Mouse (Mus musculus) lung, postnatal 14 days (tissue): ENCODE results near the gene Wrap73.

Experiments
- DNase-seq: peaks from one replicate; pipeline ENCODE4 v3.0.0; 2021

The Wrap73 gene

DNA sequence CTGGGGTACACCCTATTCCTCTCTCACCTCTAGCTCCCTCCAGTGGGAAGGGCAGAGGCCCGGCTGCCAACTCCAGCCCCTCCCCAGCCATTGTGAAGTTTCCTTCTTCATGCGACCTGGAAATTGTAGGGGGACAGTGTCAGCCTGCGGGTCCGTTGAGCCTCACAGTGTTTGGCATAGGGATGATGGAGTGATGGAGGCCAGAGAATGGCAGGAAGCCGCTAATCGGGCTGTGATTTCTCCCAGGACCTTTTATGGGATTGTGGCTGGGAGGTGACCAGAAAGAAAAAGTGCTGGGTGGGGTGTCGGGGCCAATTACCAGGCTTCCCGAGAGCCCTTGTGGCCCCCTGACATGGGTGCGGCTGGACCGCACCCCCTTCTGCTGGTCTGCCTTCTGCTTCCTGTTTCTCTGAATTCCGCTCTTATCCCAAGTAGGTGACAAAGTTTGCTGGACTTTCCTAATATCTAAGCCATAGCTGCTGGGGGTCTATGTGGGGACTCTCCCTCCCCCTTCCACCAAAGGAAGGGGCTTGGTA, 43.9 kb downstream of the Wrap73 start:
- peak; percentile 39 for DNase-seq

DNA sequence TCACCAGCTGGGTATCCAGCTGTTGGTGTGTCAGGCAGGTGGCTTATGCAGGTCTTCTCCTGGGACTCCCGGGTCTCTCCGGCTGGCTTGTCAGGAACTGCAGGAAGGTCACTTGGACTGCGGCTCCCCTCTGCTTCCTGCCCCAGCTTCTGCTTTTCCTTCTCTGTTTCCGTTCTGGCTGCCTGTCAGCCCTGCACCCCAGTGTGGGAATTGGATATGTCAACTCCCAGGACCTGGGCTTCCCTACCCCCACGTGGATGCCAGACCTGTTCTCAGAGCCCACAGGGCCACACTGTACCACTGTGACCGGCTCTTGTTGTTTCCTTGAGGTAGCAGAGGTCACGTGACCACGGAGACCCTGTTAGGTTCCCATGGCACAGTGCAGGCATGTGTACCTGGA, 46.8 kb downstream of the Wrap73 start:
- peak; percentile 35 for DNase-seq

DNA sequence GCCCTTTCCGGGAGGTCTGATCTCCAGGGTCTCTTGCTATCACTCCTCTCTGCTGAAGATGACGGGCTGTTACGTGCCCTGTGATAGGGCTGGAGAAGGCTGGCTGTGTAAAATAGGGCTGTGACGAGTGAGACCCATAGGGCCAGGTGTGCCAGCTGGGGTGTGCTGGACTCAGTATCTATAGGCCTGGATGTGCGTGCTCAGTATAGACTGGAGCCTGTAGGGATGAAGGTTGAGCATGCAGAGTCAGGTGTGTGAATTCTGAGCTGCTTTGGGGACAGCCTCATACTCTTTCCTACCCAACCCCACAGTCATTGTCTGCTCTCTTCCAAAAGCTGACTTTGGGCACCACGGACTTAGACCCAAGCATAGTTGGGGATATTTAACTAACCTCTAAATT, 55.8 kb downstream of the Wrap73 start:
- no peak for DNase-seq

DNA sequence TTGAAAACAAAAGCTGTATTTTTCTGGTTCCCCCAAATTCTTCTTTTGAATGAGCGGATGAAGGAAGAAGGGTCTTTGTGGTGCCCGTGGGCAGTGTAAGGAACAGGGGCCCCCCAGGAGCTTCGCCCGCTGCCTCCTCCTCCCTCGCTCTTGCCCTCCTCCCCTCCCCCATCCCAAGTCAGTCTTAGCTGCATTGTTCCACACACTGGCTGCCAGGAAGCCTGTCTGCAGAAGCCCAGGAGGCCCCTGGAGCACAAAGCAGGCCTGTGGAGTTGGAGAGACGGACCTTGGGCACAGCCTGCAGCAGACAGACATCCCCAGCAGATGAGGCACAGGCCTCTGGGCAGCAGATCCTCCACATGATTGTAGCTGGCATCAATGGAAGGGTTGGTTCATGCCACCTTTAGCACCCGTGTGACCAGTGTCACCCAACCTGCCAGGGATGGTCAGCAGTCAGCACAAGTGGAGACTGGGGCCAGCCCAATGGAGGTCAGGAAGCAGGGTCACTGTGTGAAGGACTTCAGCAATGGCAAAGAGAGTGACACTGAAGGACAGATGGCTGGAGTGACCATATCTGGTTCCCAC, 56.3 kb downstream of the Wrap73 start:
- no peak for DNase-seq

DNA sequence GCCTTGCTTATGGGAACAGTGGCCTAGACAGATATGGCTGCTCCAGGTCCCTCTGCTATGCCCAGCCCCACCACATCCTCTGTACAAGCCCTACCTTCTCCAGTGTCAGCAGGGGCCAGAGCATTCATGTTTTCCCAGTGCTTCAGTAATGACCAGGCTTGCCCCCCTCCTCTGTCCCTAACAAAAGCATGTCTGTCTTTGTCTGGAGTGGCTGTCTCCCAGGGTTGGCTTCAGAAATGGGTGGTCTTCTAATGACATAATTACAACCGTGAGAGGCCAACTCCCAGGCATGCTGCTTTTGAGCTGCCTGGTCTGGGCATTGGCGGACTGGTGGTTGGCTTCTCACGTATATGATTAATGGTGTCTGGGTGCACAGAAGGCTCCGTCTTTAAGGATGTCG, 59.3 kb downstream of the Wrap73 start:
- no peak for DNase-seq

DNA sequence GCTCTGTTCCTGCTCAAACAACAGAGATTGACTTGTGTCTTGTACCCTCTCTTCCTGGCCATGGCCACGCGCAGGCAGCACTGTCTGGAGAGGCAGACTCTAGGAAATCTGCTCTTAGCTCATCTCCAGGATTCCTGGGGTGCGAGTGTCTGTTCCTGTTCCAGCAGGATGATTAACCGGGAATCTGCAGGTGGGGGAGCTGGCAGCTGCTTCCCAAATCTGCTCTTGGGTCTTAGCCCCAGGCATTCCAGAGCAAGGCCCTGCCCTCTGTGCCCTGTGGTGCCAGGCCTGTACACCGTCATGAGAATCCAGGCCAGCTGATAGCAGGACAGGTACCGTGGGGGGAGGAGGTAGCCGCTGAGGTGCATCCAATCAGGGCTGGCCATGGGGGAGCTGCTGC, 62.4 kb downstream of the Wrap73 start:
- no peak for DNase-seq

DNA sequence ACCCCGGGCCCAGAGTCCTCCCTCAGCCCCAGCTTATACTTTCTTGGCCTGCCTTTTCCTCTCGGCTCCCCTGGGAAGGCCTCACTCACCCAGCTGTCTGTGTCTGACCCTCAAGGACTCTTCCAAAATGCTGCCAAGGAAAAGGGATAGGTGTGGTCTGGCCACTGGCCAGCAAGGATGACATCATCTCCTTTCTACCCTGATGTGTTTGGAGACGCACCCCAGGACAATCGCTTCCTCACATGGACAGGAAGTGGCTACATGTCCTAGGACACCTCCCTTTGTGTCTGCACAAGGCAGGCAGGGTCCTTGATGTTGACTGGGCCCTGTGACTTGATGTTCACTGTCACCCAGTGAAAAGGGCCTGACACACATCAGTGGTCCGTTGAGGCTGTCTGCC, 63.2 kb downstream of the Wrap73 start:
- peak; percentile 76 for DNase-seq

DNA sequence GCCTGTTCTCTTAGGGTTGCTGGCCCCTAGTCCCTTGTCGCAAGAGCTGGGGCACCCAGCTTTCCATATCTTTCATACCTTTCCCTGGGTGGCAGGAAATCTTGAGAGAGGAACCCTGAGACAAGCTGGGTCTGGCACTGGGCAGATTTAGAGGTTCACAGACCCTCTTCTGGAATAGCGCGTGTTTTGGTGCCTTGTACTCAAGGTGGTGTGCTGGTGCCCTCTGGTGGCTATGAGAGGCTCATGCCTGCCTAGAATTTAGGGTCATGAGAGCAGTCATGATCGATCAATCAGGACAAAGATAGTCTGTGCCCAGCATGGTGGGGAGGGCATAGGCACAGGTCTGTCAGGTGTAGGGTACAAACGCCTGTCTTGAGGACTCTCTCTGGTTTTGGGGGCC, 65.1 kb downstream of the Wrap73 start:
- DNase-seq: peak; percentile 79

DNA sequence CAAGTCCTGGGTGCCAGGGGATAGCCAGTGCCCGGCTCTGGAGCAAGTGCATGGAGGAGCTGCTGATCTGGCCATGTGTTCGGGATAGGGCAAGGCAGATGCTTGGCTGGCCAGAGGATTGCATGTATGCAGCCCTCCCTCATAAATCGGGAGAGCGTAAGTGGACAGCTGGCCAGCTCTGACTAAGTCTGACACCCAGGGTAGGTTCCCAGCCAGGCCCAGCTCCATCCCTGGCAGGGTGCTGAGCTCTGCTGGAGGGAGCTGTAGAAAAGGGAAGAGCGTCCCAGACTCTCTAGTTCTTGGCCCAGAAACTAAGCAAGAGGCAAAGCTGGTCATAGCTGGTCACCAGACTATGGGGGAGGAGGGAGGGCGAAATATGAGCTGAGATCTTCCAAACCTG, 66.9 kb downstream of the Wrap73 start:
- peak; percentile 53 for DNase-seq

DNA sequence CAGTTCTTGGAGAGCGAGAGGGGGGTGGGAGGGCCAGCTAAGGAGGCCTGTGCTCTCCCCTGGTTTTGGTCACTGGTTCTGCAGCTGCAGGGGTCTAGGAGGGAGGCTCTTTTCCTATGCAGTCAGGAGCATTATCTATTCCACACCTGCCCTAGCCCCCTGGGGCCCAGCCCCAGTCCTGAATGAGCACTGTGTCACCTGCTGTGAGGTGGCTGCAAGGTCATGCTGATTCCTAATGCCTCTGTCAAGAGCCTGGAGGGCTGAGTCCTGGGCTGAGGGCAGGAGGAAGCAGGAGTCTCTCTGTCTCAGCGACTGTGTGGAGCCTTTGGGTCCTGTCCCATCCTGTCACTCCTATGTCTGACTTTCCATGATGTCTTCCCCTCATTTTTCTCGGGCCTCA, 67.7 kb downstream of the Wrap73 start:
- no peak for DNase-seq

DNA sequence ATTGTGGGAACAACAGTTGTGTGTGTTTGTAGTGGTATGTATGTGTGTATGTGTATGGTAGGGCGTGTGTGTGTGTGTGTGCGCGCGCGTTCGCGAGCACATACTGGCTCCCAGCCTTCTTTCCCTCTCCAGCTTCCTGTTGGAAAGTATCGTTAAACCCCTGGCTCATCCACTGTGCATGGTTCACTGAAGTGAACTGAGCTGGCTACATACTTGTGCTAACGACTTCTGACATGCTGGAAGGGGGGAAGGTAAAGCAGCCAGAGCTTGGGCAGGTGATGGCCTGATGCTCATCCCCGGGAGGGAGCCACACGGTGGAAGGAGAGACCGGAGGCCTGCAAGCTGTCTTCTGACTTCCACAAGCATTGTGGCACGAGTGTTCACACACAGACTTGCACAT, 69.3 kb downstream of the Wrap73 start:
- no peak for DNase-seq

DNA sequence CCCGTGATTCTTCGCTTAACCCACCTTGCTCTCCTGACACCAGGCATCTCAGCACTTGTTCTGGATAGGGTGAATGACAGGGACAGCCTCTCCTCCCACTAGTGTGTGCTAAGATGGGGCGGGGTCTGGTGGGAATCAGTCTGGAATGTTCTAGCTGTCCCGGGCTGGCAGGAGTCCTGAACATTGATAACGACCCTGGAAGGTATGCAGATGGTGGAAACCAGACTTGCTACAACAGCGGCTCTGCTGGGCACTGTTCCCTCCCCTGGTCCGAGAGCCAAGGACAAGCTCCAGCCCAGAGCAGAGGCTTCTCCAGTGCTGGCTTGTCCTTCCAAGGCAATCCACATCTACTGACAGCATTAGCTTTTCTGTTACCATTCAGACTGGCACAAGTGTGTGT, 71.4 kb downstream of the Wrap73 start:
- peak; percentile 49 for DNase-seq

DNA sequence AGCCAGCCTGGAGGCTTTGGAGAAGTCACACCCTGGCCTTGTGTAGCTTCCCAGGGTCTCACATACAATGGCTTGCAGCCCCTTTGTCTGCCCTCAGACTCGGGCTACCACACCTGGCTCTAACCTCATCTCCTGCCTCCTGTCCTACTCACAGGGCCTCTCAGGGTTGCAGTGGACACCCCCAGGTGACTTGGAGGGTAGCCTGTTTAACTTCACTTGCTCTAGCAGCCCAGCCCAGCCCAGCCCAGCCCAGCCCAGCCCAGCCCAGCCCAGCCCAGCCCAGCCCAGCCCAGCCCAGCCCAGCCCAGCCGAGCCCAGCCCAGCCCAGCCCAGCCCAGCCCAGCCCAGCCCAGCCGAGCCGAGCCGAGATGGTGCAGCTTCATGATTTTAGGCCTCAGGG, 71.9 kb downstream of the Wrap73 start:
- DNase-seq: no peak
